Mouse (Mus musculus) bone marrow macrophage, adult 2 months (primary cell): Measurements from ENCODE around the gene Gdf10. TPM values are rescaled to one million over a fixed set of nuclear protein-coding genes. Genes with fewer than 3 reads are reported as not detected.

ENCODE experiments used
- H3K27ac ChIP-seq: 2 replicates; pipeline ENCODE4 v1.5.1; 2012; ENCODE audit warnings: low read depth, low read length; ENCODE audit not compliant: insufficient read depth
- H3K4me1 ChIP-seq: 2 replicates; pipeline ENCODE4 v1.6.1; 2012; ENCODE audit warnings: low read length; ENCODE audit not compliant: control insufficient read depth, insufficient read depth
- H3K4me3 ChIP-seq: 2 replicates; pipeline ENCODE4 v1.5.1; 2012; ENCODE audit warnings: mild to moderate bottlenecking, low read length, moderate library complexity; ENCODE audit not compliant: insufficient read depth
- CTCF ChIP-seq: IDR thresholded peaks from 2 replicates; pipeline ENCODE4 v1.5.1; 2012; ENCODE audit warnings: low read depth, mild to moderate bottlenecking, low read length, moderate library complexity
- POLR2A ChIP-seq: IDR thresholded peaks from 2 replicates; pipeline ENCODE4 v1.6.1; 2012; ENCODE audit warnings: mild to moderate bottlenecking, low read depth, low read length, borderline replicate concordance
- polyA plus RNA-seq: library from polyadenylated mRNA; stranded (reverse); fragments of >200 nt; gene quantifications from 2 replicates; pipeline ENCODE4 v1.2.4, GENCODE M21; 2012; ENCODE audit not compliant: missing spikeins, insufficient read depth, insufficient read length

Gdf10 gene
- polyA plus RNA-seq, 1 experiment, result not detected

- Histone ChIP-seq H3K4me1 (no peaks in the 10 kb centered on the region), H3K4me3 (no peak overlapping the region), H3K27ac (no peak overlapping the region)
- TF ChIP-seq CTCF (peak; percentile 45; the same call in 1 of the 2 replicates), POLR2A (no peak)
These were observed 42.3 kb downstream of the Gdf10 start for GRCm38 (mm10) chr14:33965675-33966074.

- Histone ChIP-seq H3K4me3 (no peak overlapping the region), H3K27ac (no peak overlapping the region)
- TF ChIP-seq CTCF (no peak), POLR2A (no peak)
These were observed 49.3 kb downstream of the Gdf10 start for GRCm38 (mm10) chr14:33972679-33973078.

GRCm38 (mm10) chr14:33974752-33975151, 51.4 kb downstream of the Gdf10 start:
- no peaks in the 10 kb centered on the region for H3K4me1 ChIP-seq
- TF ChIP-seq CTCF, result no peak
- no peak for TF ChIP-seq POLR2A
- H3K4me3 ChIP-seq, result no peak overlapping the region
- H3K27ac ChIP-seq, result no peak overlapping the region

More at GRCm38 (mm10) chr14:33972679-33973078, 49.3 kb downstream of the Gdf10 start:
- no peaks in the 10 kb centered on the region for H3K4me1 ChIP-seq

- no peak overlapping the region for H3K27ac ChIP-seq
- TF ChIP-seq CTCF (no peak), POLR2A (no peak)
- no peaks in the 10 kb centered on the region for H3K4me1 ChIP-seq
- no peak overlapping the region for H3K4me3 ChIP-seq
These were observed 54.4 kb downstream of the Gdf10 start for GRCm38 (mm10) chr14:33977748-33978147.

- no peaks in the 10 kb centered on the region for H3K4me1 ChIP-seq
- no peak within 1 kb of the TSS for H3K4me3 ChIP-seq
- H3K27ac ChIP-seq, result no peak within 1 kb of the TSS
- TF ChIP-seq POLR2A (no peak), CTCF (no peak)
These were observed 55.2 kb downstream of the Gdf10 start, which contains the start of gene Zfp488 for GRCm38 (mm10) chr14:33978604-33979059. Zfp488 (minus strand) TSS chr14:33978764.

Other genes starting within 250 kb of the Gdf10 start
- not detected in 2 replicates for gene Gdf2, start 17.5 kb downstream of the Gdf10 start, polyA plus RNA-seq
- not detected in 2 replicates for gene Rbp3, start 30.4 kb downstream of the Gdf10 start, polyA plus RNA-seq
- gene Zfp488, start 55.2 kb downstream of the Gdf10 start, polyA plus RNA-seq, result not detected in 2 replicates
- not detected in 2 replicates for gene Gm30083, start 91.6 kb downstream of the Gdf10 start, polyA plus RNA-seq
- not detected in 2 replicates for gene Gm5460, start 93.2 kb downstream of the Gdf10 start, polyA plus RNA-seq
- not detected in 2 replicates for gene Antxrl, start 129.1 kb downstream of the Gdf10 start, polyA plus RNA-seq
- not detected in 2 replicates for gene Anxa8, start 162.4 kb downstream of the Gdf10 start, polyA plus RNA-seq
- not detected in 2 replicates for gene A630023A22Rik, start 179.2 kb downstream of the Gdf10 start, polyA plus RNA-seq
- gene Npy4r, start 228.9 kb downstream of the Gdf10 start, polyA plus RNA-seq, result not detected in 2 replicates